Mouse (Mus musculus) naive thymus-derived CD4-positive, alpha-beta T cell, adult 2 months (primary cell): ENCODE results near the gene Krtap5-4.
"Not testable (repeated sequence)": the region's sequence is repeated elsewhere in the genome, so short reads cannot be mapped to it uniquely, and the experiment has no call there.

Source experiments
- DNase-seq: peaks from one replicate; pipeline ENCODE4 v3.0.0-alpha.2; 2011; ENCODE audit warnings: low read depth

Krtap5-4 gene

DNA sequence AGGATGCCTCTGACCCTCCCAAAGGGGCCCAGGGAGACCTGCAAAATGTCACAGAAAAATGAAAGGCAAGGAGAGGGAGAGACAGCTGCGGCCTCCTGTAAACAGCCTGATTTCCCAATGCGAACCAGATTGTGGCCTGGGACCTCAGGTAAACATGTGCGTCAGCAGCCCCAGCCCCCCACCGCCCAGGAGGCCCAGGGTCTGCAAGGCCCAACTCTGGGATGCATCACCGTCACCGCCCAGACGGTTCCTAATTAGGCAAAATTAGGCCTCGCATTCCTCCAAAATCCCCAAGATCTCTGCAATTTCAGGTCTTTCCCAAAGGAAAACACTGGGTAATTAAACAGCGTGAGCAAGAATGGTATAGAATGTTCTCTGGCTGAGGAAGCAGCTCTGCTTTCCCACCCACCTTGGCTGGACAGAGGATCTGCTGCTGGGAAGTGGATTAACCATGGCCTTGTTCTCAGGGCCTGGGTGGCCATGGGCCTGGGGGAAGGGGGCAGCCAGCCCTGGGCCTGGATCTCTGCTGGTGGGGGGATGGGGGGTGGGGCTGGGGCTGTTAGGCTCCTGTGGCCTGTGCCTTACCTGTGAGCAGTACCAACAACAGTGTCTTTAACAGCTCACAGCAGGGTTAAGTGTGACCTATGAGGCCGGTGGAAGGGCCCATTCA lies 18.4 kb downstream of the Krtap5-4 start:
- not testable (repeated sequence) for DNase-seq

- no peak for DNase-seq
These were observed 19.3 kb downstream of the Krtap5-4 start for GRCm38 (mm10) chr7:142322641-142323040.

GRCm38 (mm10) chr7:142323396-142324117 lies 20.2 kb downstream of the Krtap5-4 start:
- DNase-seq: no peak

DNA sequence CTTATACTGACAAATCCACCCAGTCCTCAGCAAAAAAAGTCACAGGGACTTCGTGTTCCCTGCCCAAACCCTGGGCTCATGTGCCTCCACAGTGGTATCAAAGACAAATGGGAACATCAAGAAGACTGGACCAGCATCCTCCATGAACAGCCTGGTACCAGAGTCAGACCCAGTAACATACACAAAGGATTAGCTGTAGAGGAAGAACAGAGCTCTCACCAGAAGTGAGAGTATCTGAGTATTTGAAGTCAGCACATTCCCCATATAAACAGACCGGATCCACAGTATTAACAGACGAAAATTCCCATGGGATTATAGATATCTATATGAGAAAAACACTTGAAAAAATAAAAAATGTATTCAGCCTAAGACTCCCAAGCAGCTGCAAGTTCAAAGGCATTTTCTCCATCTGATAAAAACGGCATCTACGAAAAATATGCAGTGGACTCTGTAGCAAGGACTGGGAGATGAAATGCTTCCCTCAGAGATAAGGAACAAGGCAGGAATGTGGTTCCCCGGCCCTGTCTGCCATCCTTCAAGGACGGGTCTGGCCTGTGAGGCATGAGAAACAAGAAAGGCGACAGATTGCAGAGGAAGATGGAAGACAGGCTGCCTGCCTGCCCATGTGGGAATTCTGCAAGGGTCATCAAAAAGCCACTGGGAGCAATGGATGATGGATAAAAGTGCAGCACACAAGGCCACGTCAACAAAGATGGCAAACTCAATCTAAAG lies 23.5 kb downstream of the Krtap5-4 start:
- DNase-seq: no peak

- DNase-seq: no peak
These were observed 25.2 kb downstream of the Krtap5-4 start for GRCm38 (mm10) chr7:142328507-142328906.

DNA sequence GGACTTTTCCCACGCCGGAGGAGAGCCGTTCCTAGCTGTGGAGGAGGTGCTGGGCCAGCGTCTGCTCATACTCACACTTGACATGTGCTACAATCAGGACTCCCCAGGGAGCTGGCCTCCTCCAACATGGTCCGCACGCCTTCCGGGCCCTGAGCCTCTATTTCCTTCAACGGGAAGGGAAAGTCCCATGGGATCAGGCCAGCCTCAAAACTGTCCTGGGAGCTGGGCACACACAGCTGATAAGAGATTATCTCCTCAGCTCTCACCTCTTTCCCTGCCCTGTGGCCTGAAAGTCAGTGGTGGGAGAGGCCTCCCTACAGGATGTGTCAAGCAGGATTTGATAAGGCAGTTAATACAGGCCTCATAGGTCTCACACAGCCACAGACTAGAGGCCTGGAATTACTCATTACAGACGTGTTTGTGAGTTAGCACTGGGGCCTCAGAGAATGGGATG lies 26.9 kb downstream of the Krtap5-4 start:
- no peak for DNase-seq

DNA sequence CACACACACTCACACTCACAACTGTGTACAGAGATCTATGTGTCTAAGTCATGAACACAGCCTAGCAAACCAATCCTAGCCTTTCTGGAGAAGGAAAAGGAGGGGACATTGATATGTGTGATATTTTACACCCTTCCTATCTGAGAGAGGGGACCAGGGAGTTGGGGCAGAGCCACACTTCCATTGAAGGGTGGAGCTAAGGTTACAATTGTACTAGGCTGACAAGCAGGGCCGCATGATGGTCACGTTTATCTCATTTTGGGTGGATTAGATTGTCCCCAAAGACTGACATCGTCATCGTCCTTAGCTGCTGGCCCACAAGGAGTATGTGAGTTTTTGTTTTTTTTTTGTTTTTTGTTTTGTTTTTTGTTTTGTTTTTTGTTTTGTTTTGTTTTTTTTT lies 27.9 kb downstream of the Krtap5-4 start:
- no peak for DNase-seq

GRCm38 (mm10) chr7:142332741-142333140 lies 29.4 kb downstream of the Krtap5-4 start:
- DNase-seq: not testable (repeated sequence)

DNA sequence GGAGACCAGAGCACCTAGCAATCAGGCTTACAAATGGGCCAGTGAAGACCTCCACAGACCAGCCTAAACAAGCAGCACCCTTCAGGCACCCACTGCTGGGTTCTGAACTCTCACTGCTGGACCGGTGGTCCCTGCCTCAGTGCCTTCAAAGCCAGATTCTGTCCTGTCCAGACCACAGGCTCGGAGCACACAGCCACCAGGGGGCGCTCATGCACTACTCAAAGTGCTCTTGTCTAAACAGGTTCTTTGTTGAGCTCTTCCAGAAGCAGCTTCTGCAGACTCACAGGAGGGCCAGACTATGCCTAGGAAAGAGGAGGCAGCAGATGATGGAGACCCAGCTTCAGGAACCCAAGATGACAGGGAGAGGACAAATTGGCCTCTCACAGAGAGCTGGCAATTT lies 30.9 kb downstream of the Krtap5-4 start:
- peak; percentile 92 for DNase-seq

- no peak for DNase-seq
These were observed 31.8 kb downstream of the Krtap5-4 start for GRCm38 (mm10) chr7:142335151-142335550.

- peak; percentile 71 for DNase-seq
These were observed 37.1 kb downstream of the Krtap5-4 start for GRCm38 (mm10) chr7:142340269-142340970.

GRCm38 (mm10) chr7:142341564-142342246 lies 38.4 kb downstream of the Krtap5-4 start:
- peak; percentile 44 for DNase-seq

- DNase-seq: no peak
These were observed 38.9 kb downstream of the Krtap5-4 start for GRCm38 (mm10) chr7:142342247-142342640.

DNA sequence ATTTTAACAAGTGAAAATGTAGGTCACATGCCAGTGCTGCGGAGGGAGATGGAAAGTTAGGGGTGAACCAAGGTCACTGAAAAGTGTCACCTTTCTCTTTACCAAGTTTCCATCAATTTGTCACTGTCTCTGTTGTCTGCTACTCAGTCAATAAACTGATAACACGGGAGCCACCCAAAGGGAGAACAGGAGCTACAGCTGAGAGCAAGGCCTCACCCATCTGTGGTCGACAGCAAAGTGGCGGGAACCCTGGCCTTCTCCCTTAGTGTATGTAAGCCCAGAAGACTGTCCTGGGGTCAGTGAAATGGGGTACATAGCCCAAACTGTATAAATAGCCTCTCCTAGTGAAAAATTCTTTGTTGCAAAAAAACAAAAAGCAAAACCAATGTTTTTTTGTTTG lies 44.2 kb downstream of the Krtap5-4 start:
- no peak for DNase-seq

DNA sequence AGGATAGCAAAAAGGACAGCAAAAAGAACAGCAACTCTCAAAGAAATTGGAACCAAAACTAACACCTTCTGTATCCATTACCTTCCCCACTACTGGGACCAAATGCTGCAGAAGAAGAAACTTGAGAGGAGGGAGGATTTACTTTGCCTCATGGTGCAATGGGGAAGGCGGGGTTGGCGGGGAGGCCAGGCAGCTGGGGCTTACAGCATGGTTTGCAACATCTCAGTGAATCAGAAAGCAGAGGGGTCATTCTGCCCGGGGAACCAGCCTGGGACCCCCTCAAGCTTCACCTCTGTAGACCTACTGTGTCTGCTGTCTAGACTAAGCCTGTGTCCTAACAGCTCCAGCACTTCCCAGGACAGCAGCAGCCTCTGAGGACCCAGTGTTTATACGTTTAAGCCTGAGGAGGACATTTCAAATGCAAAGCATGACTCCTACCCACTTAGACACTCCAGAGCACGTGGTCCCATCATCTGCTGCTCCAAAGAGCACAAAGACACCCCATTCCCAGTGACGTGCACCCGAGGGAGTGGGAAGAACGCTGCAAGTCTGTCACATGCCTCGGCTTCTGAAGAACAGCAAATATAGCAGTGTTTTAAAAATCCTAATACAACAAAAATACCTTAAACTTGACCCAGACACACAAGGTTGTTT lies 46.1 kb downstream of the Krtap5-4 start:
- no peak for DNase-seq

DNA sequence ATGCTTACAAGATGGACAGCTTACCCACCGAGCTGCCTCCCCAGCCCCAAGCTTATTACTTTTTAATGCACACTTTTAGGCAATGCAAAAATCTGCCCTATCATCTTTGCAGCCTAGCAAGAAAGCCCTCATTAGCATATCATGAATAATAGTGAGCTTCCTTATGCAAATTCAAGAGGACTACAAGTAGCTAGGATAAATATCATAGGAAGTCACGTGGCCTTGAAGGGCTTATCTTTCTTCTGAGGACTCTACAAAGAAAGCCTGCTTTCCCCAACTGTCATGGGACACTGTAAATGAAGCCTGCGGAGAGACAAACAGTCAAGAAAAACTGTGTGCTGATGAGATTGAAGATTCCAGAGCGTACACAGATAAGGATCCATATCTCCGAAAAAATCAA lies 48.2 kb downstream of the Krtap5-4 start:
- peak; percentile 58 for DNase-seq

- DNase-seq: peak; percentile 84
These were observed 50.5 kb downstream of the Krtap5-4 start for GRCm38 (mm10) chr7:142353854-142354253.
